9 mouse cellular contexts compared by ENCODE assay signal in the genomic region with DNA sequence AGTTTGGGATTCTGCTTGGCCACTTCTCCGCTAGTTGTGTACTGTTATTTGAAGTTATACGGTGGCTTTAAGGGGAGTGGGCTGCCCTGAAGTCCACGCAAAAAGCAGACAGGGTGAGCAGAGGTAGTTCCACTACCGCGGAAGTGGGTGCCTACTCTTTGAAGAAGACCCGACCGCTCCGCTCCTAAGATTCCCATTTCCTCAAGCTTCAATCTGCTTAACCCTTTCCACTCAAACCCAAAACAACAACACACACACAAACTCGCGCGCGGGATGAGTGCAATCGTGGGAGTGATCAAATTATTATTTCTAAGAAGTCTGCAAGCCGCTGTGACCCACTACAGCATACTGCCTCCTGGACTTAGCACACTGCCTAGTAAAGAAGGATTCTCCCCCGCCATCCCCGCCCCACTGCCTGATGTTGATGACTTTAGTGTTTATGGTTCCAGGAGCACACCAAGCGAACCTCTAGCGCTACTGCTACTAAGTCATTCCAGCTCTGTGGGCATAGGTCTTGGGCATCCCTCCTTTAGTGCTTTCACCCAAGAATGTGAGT. TPM values are rescaled to one million over a fixed set of nuclear protein-coding genes. Genes with fewer than 3 reads are reported as not detected.
DNase-seq lines count a peak whose midpoint lies in the region; ATAC-seq and TF ChIP-seq lines count a peak whose summit lies in the region.
"Had no signal": no experiment of that assay in that cellular context is flagged by ENCODE, and none has a peak within 500 bp of the region (broad histone marks: within the 10 kb centered on the region; RNA-seq: fewer than 3 reads in every experiment).

No protein-coding gene starts in this region.

- no peak for ATAC-seq in limb, embryonic 15.5 days (ENCODE audit: insufficient number of reproducible peaks, low FRiP score, low TSS enrichment, low read depth)

- H3K9me3 ChIP-seq in E14TG2a.4 (ENCODE audit: low read length): no peaks in the 10 kb centered on the region
- no peaks in the 10 kb centered on the region for H3K9me3 ChIP-seq in limb, embryonic 15.5 days

- TF ChIP-seq POLR2A in heart, adult 2 months (IDR thresholded peaks at IDR 0.05; ENCODE audit: insufficient read depth, low read depth, low read length): no peak
- no peak for TF ChIP-seq POLR2A in embryonic fibroblast, embryonic 13.5 days (IDR thresholded peaks at IDR 0.05; ENCODE audit: low read depth, low read length)

- intact Hi-C loops in heart, adult 2 months (cut with DNase I): no loop called here

- H3K4me2 ChIP-seq in limb, embryonic 15.5 days: peak overlapping the region; percentile 97

- no peak for TF ChIP-seq EP300 in heart, adult 2 months (IDR thresholded peaks at IDR 0.05; ENCODE audit: insufficient read depth, low read depth, low read length)

- WGBS in heart, adult 2 months: 3% methylated on average over 18 of the region's 18 CpGs
- WGBS in limb, embryonic 15.5 days: under 1% methylated on average over 18 of the region's 18 CpGs

- H3K27ac ChIP-seq in heart, adult 2 months: no peak overlapping the region
- H3K27ac ChIP-seq in embryonic fibroblast, embryonic 13.5 days (ENCODE audit: insufficient read depth, low read length): no peak overlapping the region
- no peak overlapping the region for H3K27ac ChIP-seq in limb, embryonic 15.5 days

- H3K4me3 ChIP-seq in heart, adult 2 months: no peak overlapping the region
- peak overlapping the region; percentile 92 for H3K4me3 ChIP-seq in E14TG2a.4 (replicated peaks; ENCODE audit: low read length)
- H3K4me3 ChIP-seq in embryonic fibroblast, embryonic 13.5 days (ENCODE audit: insufficient read depth, low read length): peak overlapping the region; percentile 53
- peak overlapping the region; percentile 60 for H3K4me3 ChIP-seq in limb, embryonic 15.5 days

- H3K36me3 ChIP-seq in heart, adult 2 months (ENCODE audit: control insufficient read depth, insufficient read depth, low read length): no peaks in the 10 kb centered on the region
- H3K36me3 ChIP-seq in E14TG2a.4 (ENCODE audit: insufficient read depth, low read length): no peaks in the 10 kb centered on the region
- H3K36me3 ChIP-seq in limb, embryonic 15.5 days: no peaks in the 10 kb centered on the region

- TF ChIP-seq CTCF in heart, adult 2 months (IDR thresholded peaks at IDR 0.05): no peak
- no peak for TF ChIP-seq CTCF in E14TG2a.4 (conservative IDR thresholded peaks at IDR 0.05; ENCODE audit: low read length)
- no peak for TF ChIP-seq CTCF in embryonic fibroblast, embryonic 13.5 days (IDR thresholded peaks at IDR 0.05; ENCODE audit: borderline replicate concordance, insufficient read depth, low read length)

- H3K9ac ChIP-seq in heart, adult 2 months (ENCODE audit: low read depth, low read length): no peak overlapping the region
- H3K9ac ChIP-seq in limb, embryonic 15.5 days: no peak overlapping the region

- DNase-seq in heart, adult 11 months: peak; percentile 73
- no peak for DNase-seq in heart, adult 2 months
- DNase-seq in spleen, postnatal 4 days (ENCODE audit: low spot score in 2 of 2): no peak
- DNase-seq in urinary bladder, postnatal 25 days (ENCODE audit: low spot score): no peak
- no peak for DNase-seq in urinary bladder, postnatal 14 days (ENCODE audit: low spot score)

- H3K4me1 ChIP-seq in heart, adult 2 months (ENCODE audit: control insufficient read depth, insufficient read depth, low read length): no peaks in the 10 kb centered on the region
- H3K4me1 ChIP-seq in E14TG2a.4 (replicated peaks; ENCODE audit: low read depth, low read length): peaks cover 25% of the 10 kb centered on the region
- H3K4me1 ChIP-seq in embryonic fibroblast, embryonic 13.5 days (ENCODE audit: control insufficient read depth, insufficient read depth, low read length): no peaks in the 10 kb centered on the region
- H3K4me1 ChIP-seq in limb, embryonic 15.5 days: peaks cover 20% of the 10 kb centered on the region

- no peaks in the 10 kb centered on the region for H3K79me2 ChIP-seq in heart, adult 2 months (replicated peaks; ENCODE audit: control insufficient read depth, insufficient read depth, low read length)

- peaks cover 8% of the 10 kb centered on the region for H3K27me3 ChIP-seq in heart, adult 2 months (ENCODE audit: control insufficient read depth, insufficient read depth, low read length)
- H3K27me3 ChIP-seq in E14TG2a.4 (ENCODE audit: insufficient read depth, low read length): peaks cover 43% of the 10 kb centered on the region
- H3K27me3 ChIP-seq in limb, embryonic 15.5 days: peaks cover 29% of the 10 kb centered on the region
- H3K27me3 ChIP-seq: CH12.LX had no signal

RNA-seq across cellular contexts. Expression of gene Hs3st5, which starts 1.5 kb away (rescaled TPM):
- total RNA-seq in heart, adult 2 months (2021): 1 to 10 TPM; 2.4 to 4.7 TPM
- 0.49 and 1.4 TPM in 2 replicates for polyA plus RNA-seq in heart, adult 2 months (2012; rRNA removed)
- 0.33 and 0.63 TPM in 2 replicates for polyA plus RNA-seq in embryonic fibroblast, embryonic 13.5 days (2011; ENCODE audit: insufficient read length, low read depth, missing spikeins)
- polyA plus RNA-seq in limb, embryonic 15.5 days (2015; fragmentation: Nextera tagmentation; extraction: Ambion mirVana): 1.9 and 2.6 TPM in 2 replicates
- total RNA-seq: CH12.LX had no signal
